Mouse (Mus musculus) midbrain, embryonic 11.5 days (tissue): ENCODE measurements at regions not wholly inside any gene's neighbourhood (a gene's known extent, or its start where the extent isn't known, plus 50 kb on each side); places are given as distances from the start of the nearest gene placed in this dataset.
A peak's percentile ranks its signal among the peaks of the same experiment; 100 is the strongest.
"Not testable (repeated sequence)": the region's sequence is repeated elsewhere in the genome, so short reads cannot be mapped to it uniquely, and the experiment has no call there.

ENCODE experiments used
- ATAC-seq: fragments of 200-750 bp; cut with Nextera tagmentation; 2 replicates; pipeline ENCODE4 v1.8.0; 2017; ENCODE audit warnings: moderate TSS enrichment, moderate library complexity; ENCODE audit not compliant: low FRiP score
- DNase-seq: peaks from one replicate; pipeline ENCODE4 v3.0.0; 2015; ENCODE audit warnings: low spot score; ENCODE audit errors: missing footprints
- H3K27ac ChIP-seq: fragments of 300-500 bp; sonication (generic); 2 replicates; pipeline ENCODE4 v1.5.1; 2014; ENCODE audit warnings: low read depth, low read length
- H3K27me3 ChIP-seq: fragments of 300-500 bp; sonication (generic); 2 replicates; pipeline ENCODE4 v1.6.1; 2014; ENCODE audit warnings: mild to moderate bottlenecking, low read length, moderate library complexity, mixed read lengths; ENCODE audit not compliant: control insufficient read depth, insufficient read depth
- H3K36me3 ChIP-seq: fragments of 300-500 bp; sonication (generic); 2 replicates; pipeline ENCODE4 v1.6.1; 2014; ENCODE audit warnings: mild to moderate bottlenecking, low read length, moderate library complexity, mixed read lengths; ENCODE audit not compliant: control insufficient read depth, insufficient read depth
- H3K4me1 ChIP-seq: fragments of 300-500 bp; sonication (generic); 2 replicates; pipeline ENCODE4 v1.6.1; 2014; ENCODE audit warnings: low read length; ENCODE audit not compliant: control insufficient read depth, insufficient read depth
- H3K4me2 ChIP-seq: fragments of 300-500 bp; sonication (generic); 2 replicates; pipeline ENCODE4 v1.6.1; 2014; ENCODE audit warnings: mild to moderate bottlenecking, moderate library complexity
- H3K4me3 ChIP-seq: fragments of 300-500 bp; sonication (generic); 2 replicates; pipeline ENCODE4 v1.5.1; 2014; ENCODE audit warnings: low read depth, low read length
- H3K9ac ChIP-seq: fragments of 300-500 bp; sonication (generic); 2 replicates; pipeline ENCODE4 v1.6.1; 2014; ENCODE audit warnings: low read length
- H3K9me3 ChIP-seq: fragments of 300-500 bp; sonication (generic); 2 replicates; pipeline ENCODE4 v1.6.1; 2016; ENCODE audit warnings: low read length; ENCODE audit not compliant: control insufficient read depth
- WGBS: fragments of 180-500 bp; shearing (Covaris S2); extraction: QIAGEN DNeasy Blood & Tissue Kit; methylation state at CpG from one replicate; pipeline ENCODE4 v1.1.7; 2014; 5-methylcytosine and 5-hydroxymethylcytosine counted together

DNA sequence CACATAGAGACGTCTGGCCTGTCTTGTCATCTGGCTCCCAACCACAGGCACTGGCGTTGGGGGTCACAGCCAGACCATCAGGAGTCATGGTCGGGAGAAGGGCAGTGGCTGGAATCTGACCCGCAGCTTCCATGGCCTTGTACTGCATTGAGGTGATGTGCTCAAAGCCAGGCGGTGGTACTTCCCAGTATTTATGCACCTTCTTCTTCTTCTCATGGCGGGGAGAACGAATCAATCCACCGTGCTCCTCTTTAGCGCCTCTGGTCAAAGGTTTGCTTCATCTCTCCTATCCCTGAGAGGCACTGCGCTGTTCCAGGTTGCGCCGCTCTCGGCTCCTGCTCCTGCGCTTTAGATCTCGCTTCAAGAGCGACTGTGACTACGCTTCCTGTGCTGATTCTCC, 374.8 kb downstream of the Pcdh18 start:
- Histone ChIP-seq H3K4me2 (no peak overlapping the region), H3K4me3 (no peak overlapping the region), H3K27ac (no peak overlapping the region), H3K9me3 (no peaks in the 10 kb centered on the region), H3K9ac (no peak overlapping the region), H3K27me3 (no peaks in the 10 kb centered on the region), H3K4me1 (no peaks in the 10 kb centered on the region), H3K36me3 (no peaks in the 10 kb centered on the region)
- WGBS: 96% methylated on average over 17 of the region's 17 CpGs
- ATAC-seq (no peak), DNase-seq (peak; percentile 67)

GRCm38 (mm10) chr3:49377571-49377970, 379.6 kb downstream of the Pcdh18 start:
- H3K9ac ChIP-seq, H3K4me1 ChIP-seq, H3K27me3 ChIP-seq, DNase-seq, H3K4me3 ChIP-seq, H3K36me3 ChIP-seq, H3K9me3 ChIP-seq, H3K27ac ChIP-seq, H3K4me2 ChIP-seq: not testable (repeated sequence)
- 86% methylated on average over 2 of the region's 4 CpGs for WGBS
- peak; percentile 65; the same call in 1 of the 2 replicates for ATAC-seq
